Mouse (Mus musculus) kidney, embryonic 15.5 days (tissue): ENCODE measurements at regions not wholly inside any gene's neighbourhood (a gene's known extent, or its start where the extent isn't known, plus 50 kb on each side); places are given as distances from the start of the nearest gene placed in this dataset.
"Not testable (repeated sequence)": the region's sequence is repeated elsewhere in the genome, so short reads cannot be mapped to it uniquely, and the experiment has no call there.

ENCODE experiments used
- ATAC-seq: fragments of 200-750 bp; cut with Nextera tagmentation; replicated peaks from 2 replicates; pipeline ENCODE4 v1.8.0; 2017; ENCODE audit warnings: moderate TSS enrichment; ENCODE audit not compliant: low FRiP score
- H3K27ac ChIP-seq: fragments of 300-500 bp; sonication (generic); 2 replicates; pipeline ENCODE4 v1.5.1; 2015; ENCODE audit warnings: mild to moderate bottlenecking, inconsistent platforms
- H3K27me3 ChIP-seq: fragments of 300-500 bp; sonication (generic); 2 replicates; pipeline ENCODE4 v1.6.1; 2015; ENCODE audit warnings: inconsistent platforms
- H3K36me3 ChIP-seq: fragments of 300-500 bp; sonication (generic); 2 replicates; pipeline ENCODE4 v1.6.1; 2015; ENCODE audit warnings: inconsistent platforms
- H3K4me1 ChIP-seq: fragments of 300-500 bp; sonication (generic); 2 replicates; pipeline ENCODE4 v1.6.1; 2015; ENCODE audit warnings: inconsistent platforms
- H3K4me2 ChIP-seq: fragments of 300-500 bp; sonication (generic); 2 replicates; pipeline ENCODE4 v1.6.1; 2015; ENCODE audit warnings: moderate library complexity, mild to moderate bottlenecking, inconsistent platforms
- H3K4me3 ChIP-seq: fragments of 300-500 bp; sonication (generic); replicated peaks from 2 replicates; pipeline ENCODE4 v1.5.1; 2015; ENCODE audit warnings: mild to moderate bottlenecking, inconsistent platforms
- H3K9ac ChIP-seq: fragments of 300-500 bp; sonication (generic); 2 replicates; pipeline ENCODE4 v1.6.1; 2015; ENCODE audit warnings: mild to moderate bottlenecking, inconsistent platforms
- H3K9me3 ChIP-seq: fragments of 300-500 bp; sonication (generic); replicated peaks from 2 replicates; pipeline ENCODE4 v1.6.1; 2016; ENCODE audit warnings: inconsistent platforms
- WGBS: fragments of 180-500 bp; shearing (Covaris S2); methylation state at CpG from one replicate; pipeline ENCODE4 v1.1.7; 2015; ENCODE audit warnings: mixed read lengths; 5-methylcytosine and 5-hydroxymethylcytosine counted together

DNA sequence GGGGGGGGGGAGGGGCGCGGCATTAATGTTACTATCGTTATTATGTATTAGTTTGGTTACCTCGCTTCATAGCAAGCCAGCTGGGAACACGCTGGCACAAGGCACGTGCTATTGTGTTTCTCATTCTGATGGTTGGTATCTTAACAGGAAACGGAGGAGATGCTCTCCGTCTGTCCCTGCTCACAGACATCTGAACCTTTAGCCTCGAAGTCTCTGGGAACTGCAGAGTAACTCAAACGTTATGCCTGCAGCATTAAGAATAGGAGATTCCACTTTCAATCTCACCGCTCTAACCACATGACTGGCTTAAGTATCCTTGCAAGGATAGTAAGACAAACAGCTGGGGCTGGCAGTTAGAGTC lies 80.0 kb downstream of the Nfkbiz start:
- H3K4me2 ChIP-seq: peak overlapping the region; percentile 36
- no peak overlapping the region for H3K9ac ChIP-seq
- H3K4me3 ChIP-seq: 0 out of 2 replicates have a peak overlapping the region, but pooled peaks have one; percentile 3
- no peaks in the 10 kb centered on the region for H3K27me3 ChIP-seq
- H3K27ac ChIP-seq: no peak overlapping the region
- peaks cover 3% of the 10 kb centered on the region; the same call in 1 of the 2 replicates for H3K4me1 ChIP-seq
- 23% methylated on average over 11 of the region's 11 CpGs for WGBS
- peak; percentile 67 for ATAC-seq
- H3K36me3 ChIP-seq: no peaks in the 10 kb centered on the region
- no peaks in the 10 kb centered on the region for H3K9me3 ChIP-seq

DNA sequence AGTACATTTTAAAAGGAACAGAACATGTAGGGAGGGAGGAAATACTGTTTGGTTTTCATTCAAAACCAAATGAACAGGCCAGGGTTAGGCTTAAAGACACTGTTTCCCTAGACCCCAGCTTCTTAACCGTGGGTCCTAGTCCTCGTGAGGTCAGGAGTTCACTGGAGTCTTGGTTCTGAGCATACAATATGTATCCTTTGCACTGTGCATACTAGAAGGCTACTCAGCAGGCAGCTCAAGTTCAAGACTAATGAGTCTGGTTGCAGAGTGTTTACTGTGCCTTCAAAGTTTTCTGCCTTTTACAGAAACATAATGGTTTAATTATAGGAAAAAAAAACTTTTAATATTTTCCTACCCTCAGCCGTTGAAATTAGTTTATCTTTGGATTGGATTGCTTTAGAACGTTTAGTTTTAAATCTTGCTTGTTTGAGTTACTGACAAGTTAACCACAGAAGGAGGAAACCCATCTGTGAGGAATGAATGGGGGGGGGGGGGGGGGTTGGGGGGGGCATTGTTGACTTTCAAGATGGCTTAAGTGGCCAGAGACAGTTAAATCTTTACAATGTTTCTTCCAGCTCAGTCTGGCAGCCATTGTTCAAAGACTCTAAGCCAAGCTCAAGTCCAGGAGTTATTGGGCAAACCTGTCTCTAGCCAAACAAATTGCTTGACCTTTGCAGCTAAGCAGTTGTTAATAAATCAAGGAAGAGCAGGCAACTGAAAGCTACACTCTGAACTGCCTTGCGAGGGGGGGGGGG lies 80.6 kb downstream of the Nfkbiz start:
- H3K4me2 ChIP-seq: peak overlapping the region; percentile 36

DNA sequence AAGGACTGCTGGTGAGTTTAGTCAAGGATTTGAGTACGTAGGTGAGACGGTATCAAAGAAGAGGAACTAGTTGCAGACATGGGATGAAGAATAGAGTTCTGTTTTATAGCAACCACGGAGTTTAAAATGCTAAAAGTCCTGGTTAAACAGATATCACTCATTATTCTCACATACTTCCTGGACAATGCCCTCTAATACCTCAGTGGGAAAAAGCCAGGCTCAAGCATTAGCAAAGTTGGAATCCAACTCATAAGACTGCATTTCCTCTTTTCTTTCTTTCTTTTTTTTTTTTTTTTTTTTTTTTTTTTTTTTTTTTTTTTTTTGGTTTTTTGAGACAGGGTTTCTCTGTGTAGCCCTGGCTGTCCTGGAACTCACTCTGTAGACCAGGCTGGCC lies 81.3 kb downstream of the Nfkbiz start:
- not testable (repeated sequence) for H3K9me3 ChIP-seq, H3K36me3 ChIP-seq, H3K4me1 ChIP-seq, H3K27me3 ChIP-seq, ATAC-seq, H3K27ac ChIP-seq, H3K4me2 ChIP-seq, H3K4me3 ChIP-seq, H3K9ac ChIP-seq
- WGBS: 90% methylated on average over 3 of the region's 3 CpGs

More for the DNA sequence above, 80.6 kb downstream of the Nfkbiz start:
- H3K4me3 ChIP-seq: 0 out of 2 replicates have a peak overlapping the region, but pooled peaks have one; percentile 3
- WGBS: 14% methylated on average over 4 of the region's 5 CpGs
- no peaks in the 10 kb centered on the region for H3K36me3 ChIP-seq
- no peaks in the 10 kb centered on the region for H3K27me3 ChIP-seq
- H3K27ac ChIP-seq: no peak overlapping the region
- peak; percentile 81 for ATAC-seq
- H3K9ac ChIP-seq: no peak overlapping the region
- H3K9me3 ChIP-seq: no peaks in the 10 kb centered on the region
- H3K4me1 ChIP-seq: peaks cover 3% of the 10 kb centered on the region; the same call in 1 of the 2 replicates

DNA sequence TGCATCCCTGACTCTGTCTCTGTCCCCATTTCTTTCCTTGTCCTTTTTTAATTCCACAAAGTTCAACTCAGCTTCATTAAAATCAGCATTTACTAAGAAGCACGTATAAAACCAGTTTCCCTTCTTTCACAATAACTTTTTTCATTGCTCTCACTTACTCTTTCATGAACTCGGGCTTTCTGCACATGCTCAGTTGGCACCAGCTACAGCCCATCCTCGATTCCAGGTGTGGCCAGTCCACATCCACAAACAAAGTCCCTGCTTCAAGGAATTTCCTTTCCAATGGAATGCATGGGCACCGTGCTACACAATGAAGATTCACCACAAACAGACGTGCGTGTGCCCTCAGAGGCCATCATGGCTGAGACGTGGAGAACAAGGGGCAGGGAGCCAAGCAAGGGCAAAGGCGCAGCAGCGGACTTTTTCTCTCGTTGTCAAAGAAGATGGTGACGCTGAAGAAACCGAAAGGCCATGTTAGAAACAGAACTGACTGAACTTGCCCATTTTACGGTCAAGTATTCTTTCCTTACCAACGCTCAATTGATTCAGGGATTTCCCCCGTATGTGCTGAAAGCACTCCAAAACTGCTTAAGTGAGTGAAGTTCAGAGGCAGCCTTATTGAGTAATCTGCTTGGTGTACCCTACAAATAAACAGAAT lies 81.8 kb downstream of the Nfkbiz start:
- WGBS: 91% methylated on average over 15 of the region's 15 CpGs
- no peaks in the 10 kb centered on the region for H3K9me3 ChIP-seq
- H3K27ac ChIP-seq: no peak overlapping the region
- ATAC-seq: no peak
- no peak overlapping the region for H3K4me2 ChIP-seq
- H3K27me3 ChIP-seq: no peaks in the 10 kb centered on the region
- H3K9ac ChIP-seq: no peak overlapping the region
- H3K36me3 ChIP-seq: no peaks in the 10 kb centered on the region
- no peak overlapping the region for H3K4me3 ChIP-seq
- peaks cover 3% of the 10 kb centered on the region; the same call in 1 of the 2 replicates for H3K4me1 ChIP-seq

DNA sequence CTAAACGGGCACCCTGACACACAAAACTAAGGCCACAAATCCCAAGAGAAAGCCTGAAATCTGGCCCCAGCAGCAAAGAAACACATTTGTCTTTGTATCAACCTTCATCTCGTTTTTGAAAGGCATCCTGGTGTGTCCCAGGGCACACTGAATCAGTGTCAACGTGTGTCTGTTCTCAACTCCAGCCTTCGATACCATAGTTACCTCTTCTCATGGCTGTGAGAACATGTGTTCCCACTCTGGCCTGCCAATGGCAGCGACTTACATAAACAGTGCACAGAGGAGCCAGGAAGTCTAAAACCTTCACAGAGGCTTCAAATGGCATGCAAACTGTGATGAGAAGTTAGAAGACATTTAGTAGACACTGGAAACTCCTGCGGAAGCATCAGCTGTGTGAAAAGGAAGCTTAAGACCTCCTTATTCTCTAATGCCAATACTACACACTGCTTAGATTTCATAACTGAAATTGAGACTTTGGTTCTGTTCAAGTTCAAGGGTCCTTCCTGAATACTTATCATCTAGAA lies 83.3 kb downstream of the Nfkbiz start:
- H3K4me2 ChIP-seq: no peak overlapping the region
- no peak for ATAC-seq
- peaks cover 3% of the 10 kb centered on the region; the same call in 1 of the 2 replicates for H3K4me1 ChIP-seq
- H3K27me3 ChIP-seq: no peaks in the 10 kb centered on the region
- H3K27ac ChIP-seq: no peak overlapping the region
- no peaks in the 10 kb centered on the region for H3K36me3 ChIP-seq
- H3K9me3 ChIP-seq: no peaks in the 10 kb centered on the region
- no peak overlapping the region for H3K4me3 ChIP-seq
- 70% methylated on average over 6 of the region's 6 CpGs for WGBS
- no peak overlapping the region for H3K9ac ChIP-seq

DNA sequence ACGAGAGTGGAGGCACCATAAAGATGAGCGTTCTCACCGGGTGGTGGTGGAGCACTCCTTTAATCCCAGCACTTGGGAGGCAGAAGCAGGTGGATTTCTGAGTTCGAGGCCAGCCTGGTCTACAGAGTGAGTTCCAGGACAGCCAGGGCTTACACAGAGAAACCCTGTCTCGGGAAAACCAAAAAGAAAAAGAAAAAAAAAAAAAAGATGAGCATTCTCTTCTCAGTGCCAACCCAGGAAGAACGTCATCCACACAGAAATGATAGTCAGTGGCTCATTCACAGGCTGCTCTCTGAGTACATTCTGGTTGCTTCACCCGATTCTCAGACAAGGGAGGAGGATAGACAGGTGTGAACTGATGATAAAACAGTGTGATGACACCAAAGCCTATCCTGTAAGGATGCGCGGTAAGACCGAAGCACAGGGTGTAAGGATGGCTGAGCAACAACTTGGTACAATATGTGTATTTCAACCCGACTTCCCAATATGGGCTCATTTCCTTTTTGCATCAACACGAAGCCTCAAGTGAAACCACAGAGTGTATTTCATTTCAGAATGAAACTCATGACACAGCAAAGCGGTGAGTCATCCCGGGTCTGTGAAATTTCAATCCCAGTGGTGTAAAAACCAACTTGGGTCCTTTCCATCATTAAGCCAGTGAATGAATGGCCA lies 84.5 kb downstream of the Nfkbiz start:
- Histone ChIP-seq H3K36me3 (no peaks in the 10 kb centered on the region), H3K4me1 (peaks cover 3% of the 10 kb centered on the region; the same call in 1 of the 2 replicates), H3K4me2 (no peak overlapping the region), H3K9me3 (no peaks in the 10 kb centered on the region), H3K27ac (no peak overlapping the region), H3K27me3 (no peaks in the 10 kb centered on the region), H3K4me3 (no peak overlapping the region), H3K9ac (no peak overlapping the region)
- ATAC-seq: no peak
- WGBS: 83% methylated on average over 14 of the region's 14 CpGs

DNA sequence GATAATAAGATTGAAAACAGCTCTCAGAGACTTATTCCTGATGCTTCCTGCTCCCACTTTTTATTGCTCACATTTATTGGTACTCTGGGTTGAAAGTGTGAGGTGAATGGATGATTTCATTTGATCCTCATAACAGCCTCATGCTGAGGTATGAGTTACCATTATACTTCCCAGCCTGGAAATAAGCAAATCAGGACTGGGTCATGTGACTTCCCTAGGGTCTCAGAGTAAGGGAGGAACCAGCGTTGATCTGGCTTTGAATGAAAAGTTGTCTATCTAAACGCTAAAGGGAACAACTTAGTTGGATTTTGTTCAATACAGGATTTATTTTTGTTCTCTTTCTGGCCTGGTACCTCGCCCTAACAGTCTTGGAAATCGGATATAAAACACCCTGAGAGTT lies 85.3 kb downstream of the Nfkbiz start:
- ATAC-seq: no peak
- Histone ChIP-seq H3K9ac (no peak overlapping the region), H3K27ac (no peak overlapping the region), H3K4me3 (no peak overlapping the region), H3K9me3 (no peaks in the 10 kb centered on the region), H3K4me1 (peaks cover 3% of the 10 kb centered on the region; the same call in 1 of the 2 replicates), H3K36me3 (no peaks in the 10 kb centered on the region), H3K4me2 (no peak overlapping the region), H3K27me3 (no peaks in the 10 kb centered on the region)
- WGBS: 77% methylated on average over 4 of the region's 4 CpGs

DNA sequence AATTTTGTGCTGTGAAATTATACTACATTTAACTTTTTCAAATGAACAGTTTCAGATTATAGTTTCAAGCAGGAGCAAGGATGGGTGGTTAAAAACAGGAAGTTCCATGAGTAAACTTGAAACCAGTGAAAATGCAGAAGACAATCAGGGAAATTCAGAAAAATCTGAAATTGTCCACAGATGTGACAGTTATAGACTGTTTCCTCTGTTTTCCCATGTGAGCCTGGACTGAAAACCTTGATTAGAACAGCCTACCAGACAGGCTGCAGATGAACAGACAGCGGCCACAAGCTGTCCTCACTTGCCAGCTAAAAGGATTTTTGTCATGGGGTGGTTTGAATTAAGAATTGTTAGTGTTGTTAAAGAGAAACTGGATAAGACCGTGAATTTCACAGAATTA lies 91.4 kb downstream of the Nfkbiz start:
- Histone ChIP-seq H3K4me1 (no peaks in the 10 kb centered on the region), H3K27ac (no peak overlapping the region), H3K4me3 (no peak overlapping the region), H3K36me3 (no peaks in the 10 kb centered on the region), H3K9ac (no peak overlapping the region), H3K4me2 (no peak overlapping the region), H3K9me3 (no peaks in the 10 kb centered on the region), H3K27me3 (no peaks in the 10 kb centered on the region)
- no peak for ATAC-seq
- 83% methylated on average over 2 of the region's 2 CpGs for WGBS

DNA sequence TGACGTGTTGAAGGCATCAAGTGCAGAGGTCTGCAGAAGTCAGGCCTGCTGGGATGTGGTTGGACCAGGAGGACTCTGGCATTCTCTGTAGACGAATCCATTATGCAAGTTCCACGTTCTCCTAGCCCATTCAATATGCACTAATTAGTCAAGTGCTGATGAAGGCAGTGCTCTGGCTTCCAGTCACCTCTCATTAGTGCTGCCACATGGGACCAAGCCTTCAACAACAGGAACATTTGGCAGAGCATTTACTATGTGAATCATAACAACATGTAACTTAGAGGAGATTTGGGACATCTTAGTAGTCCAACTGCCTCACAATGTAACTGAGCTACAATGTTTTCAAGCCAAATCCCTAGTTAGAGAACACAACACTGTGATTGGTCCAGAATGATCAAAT lies 92.5 kb downstream of the Nfkbiz start:
- H3K9me3 ChIP-seq: no peaks in the 10 kb centered on the region
- no peak overlapping the region for H3K4me3 ChIP-seq
- no peak overlapping the region for H3K4me2 ChIP-seq
- H3K36me3 ChIP-seq: no peaks in the 10 kb centered on the region
- no peaks in the 10 kb centered on the region for H3K27me3 ChIP-seq
- H3K27ac ChIP-seq: no peak overlapping the region
- no peaks in the 10 kb centered on the region for H3K4me1 ChIP-seq
- no peak overlapping the region for H3K9ac ChIP-seq
- no peak for ATAC-seq
- WGBS: 75% methylated on average over 3 of the region's 3 CpGs

DNA sequence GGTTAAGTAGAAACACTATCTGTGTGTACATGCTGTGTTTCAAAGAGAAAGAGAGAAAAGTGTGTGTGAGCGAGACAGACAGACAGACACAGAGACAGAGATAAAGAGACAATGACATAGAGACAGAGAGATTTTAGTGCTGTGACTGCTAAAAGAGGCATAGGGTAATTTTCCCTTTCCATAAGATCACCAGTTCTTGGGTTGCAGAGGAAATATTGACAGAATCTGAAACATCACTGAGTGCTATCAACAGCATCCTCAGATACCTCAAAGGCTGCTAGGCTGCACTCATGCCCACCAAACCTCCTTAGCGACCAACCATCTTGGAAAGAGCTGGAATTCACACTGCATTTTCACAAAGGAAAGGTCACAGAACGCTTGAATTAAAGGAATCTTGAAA lies 93.6 kb downstream of the Nfkbiz start:
- no peak overlapping the region for H3K9ac ChIP-seq
- no peaks in the 10 kb centered on the region for H3K4me1 ChIP-seq
- 79% methylated on average over 3 of the region's 3 CpGs for WGBS
- no peak overlapping the region for H3K27ac ChIP-seq
- no peak for ATAC-seq
- H3K4me2 ChIP-seq: no peak overlapping the region
- no peaks in the 10 kb centered on the region for H3K36me3 ChIP-seq
- no peak overlapping the region for H3K4me3 ChIP-seq
- H3K9me3 ChIP-seq: no peaks in the 10 kb centered on the region
- no peaks in the 10 kb centered on the region for H3K27me3 ChIP-seq

DNA sequence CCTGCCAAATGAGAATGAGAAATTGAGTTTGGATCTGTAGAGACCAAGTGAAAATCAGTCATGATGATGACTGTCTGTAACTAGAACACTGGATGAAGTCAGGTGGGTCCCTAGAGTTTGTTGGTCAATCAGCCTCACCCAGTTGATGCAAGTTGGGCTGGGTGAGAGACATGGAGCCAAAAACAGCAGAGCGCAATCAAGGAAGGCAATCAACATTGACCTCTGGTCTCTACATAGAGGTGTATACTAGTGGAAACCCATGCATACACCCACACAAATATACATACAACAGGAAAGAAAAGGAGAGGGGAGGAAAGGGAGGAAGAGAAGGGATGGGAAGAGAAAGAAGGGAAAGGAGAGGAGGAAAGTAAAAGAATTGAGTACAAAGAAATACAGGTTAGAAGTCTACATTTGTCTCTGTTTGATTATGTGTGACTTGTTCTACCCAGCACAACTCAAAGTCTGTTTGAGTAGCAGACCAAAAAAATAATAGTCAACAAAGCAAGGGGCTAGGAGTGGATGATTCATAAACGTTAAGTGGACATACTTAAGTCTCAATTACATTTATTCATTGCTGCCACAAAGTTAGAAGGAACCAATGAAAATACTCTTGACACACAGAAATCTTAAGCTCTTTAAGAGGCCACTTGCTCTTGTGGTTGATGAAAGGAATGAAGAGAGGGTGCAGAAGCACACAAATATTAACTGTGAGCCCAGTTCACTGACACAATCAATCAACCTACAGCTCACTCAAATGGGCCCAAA lies 97.4 kb downstream of the Nfkbiz start:
- H3K27me3 ChIP-seq: no peaks in the 10 kb centered on the region
- no peak for ATAC-seq
- H3K4me3 ChIP-seq: no peak overlapping the region
- 87% methylated on average over 2 of the region's 2 CpGs for WGBS
- H3K9me3 ChIP-seq: no peaks in the 10 kb centered on the region
- H3K4me1 ChIP-seq: no peaks in the 10 kb centered on the region
- no peak overlapping the region for H3K9ac ChIP-seq
- no peaks in the 10 kb centered on the region for H3K36me3 ChIP-seq
- H3K27ac ChIP-seq: no peak overlapping the region
- no peak overlapping the region for H3K4me2 ChIP-seq
